Comparison of ENCODE assay signal across 18 mouse cellular contexts in the genomic region with DNA sequence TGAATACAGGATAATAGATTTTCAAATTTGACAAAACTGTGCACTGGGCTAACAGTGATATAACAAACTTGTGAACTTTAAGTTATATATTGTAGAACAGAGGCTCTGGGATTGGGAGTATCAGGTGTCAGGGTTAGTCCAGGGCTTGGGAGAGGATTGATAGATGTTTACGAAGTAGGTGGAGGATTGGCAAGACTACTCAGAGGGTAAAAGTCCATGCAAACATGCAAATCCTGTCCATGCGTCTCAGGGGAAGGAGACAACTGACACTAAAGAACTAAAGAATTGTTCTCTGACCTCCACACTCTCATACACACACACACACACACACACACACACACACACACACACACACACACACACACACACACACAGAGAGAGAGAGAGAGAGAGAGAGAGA. TPM values are rescaled to one million over a fixed set of nuclear protein-coding genes. Genes with fewer than 3 reads are reported as not detected.
A peak's percentile ranks its signal among the peaks of the same experiment; 100 is the strongest.
DNase-seq lines count a peak whose midpoint lies in the region; ATAC-seq and TF ChIP-seq lines count a peak whose summit lies in the region.
"Had no signal": no experiment of that assay in that cellular context is flagged by ENCODE, and none has a peak within 500 bp of the region (broad histone marks: within the 10 kb centered on the region; RNA-seq: fewer than 3 reads in every experiment).

No protein-coding gene starts in this region.

- no peak for TF ChIP-seq CTCF in liver, postnatal 0 days (IDR thresholded peaks at IDR 0.05; ENCODE audit: low read depth)

- 60% methylated on average over 2 of the region's 2 CpGs for WGBS in liver, postnatal 0 days (ENCODE audit: insufficient replicate concordance)
- WGBS in intestine, embryonic 16.5 days, result 39% methylated on average over 2 of the region's 2 CpGs
- 44% methylated on average over 2 of the region's 2 CpGs for WGBS in stomach, embryonic 14.5 days

- peaks cover 26% of the 10 kb centered on the region for H3K36me3 ChIP-seq in liver, postnatal 0 days (replicated peaks; ENCODE audit: insufficient read depth, low read length)
- no peaks in the 10 kb centered on the region for H3K36me3 ChIP-seq in intestine, embryonic 16.5 days (ENCODE audit: control insufficient read depth, insufficient read depth, low read length)
- H3K36me3 ChIP-seq in stomach, embryonic 14.5 days (ENCODE audit: control insufficient read depth, insufficient read depth, low read length), result peaks cover 10% of the 10 kb centered on the region; the same call in 1 of the 2 replicates

- no peak overlapping the region for H3K4me2 ChIP-seq in liver, postnatal 0 days (ENCODE audit: low read depth, low read length)
- H3K4me2 ChIP-seq in intestine, embryonic 16.5 days (ENCODE audit: low read depth, low read length), result no peak overlapping the region
- H3K4me2 ChIP-seq in stomach, embryonic 14.5 days (replicated peaks; ENCODE audit: low read depth, low read length), result no peak overlapping the region
- H3K4me2 ChIP-seq: embryonic facial prominence, embryonic 13.5 days; forebrain, embryonic 12.5 days; heart, embryonic 12.5 days had no signal

- no peaks in the 10 kb centered on the region for H3K9me3 ChIP-seq in liver, postnatal 0 days (ENCODE audit: low read length)
- H3K9me3 ChIP-seq in intestine, embryonic 16.5 days (ENCODE audit: control insufficient read depth, low read length), result no peaks in the 10 kb centered on the region
- no peaks in the 10 kb centered on the region for H3K9me3 ChIP-seq in stomach, embryonic 14.5 days (ENCODE audit: control insufficient read depth, low read depth, low read length)
- H3K9me3 ChIP-seq: embryonic facial prominence, embryonic 13.5 days; forebrain, embryonic 12.5 days; heart, embryonic 12.5 days; hindbrain, embryonic 10.5 days had no signal

- ATAC-seq in liver, postnatal 0 days, result peak; percentile 51
- peak; percentile 94 for ATAC-seq in intestine, embryonic 16.5 days
- peak; percentile 61; the same call in 1 of the 2 replicates for ATAC-seq in stomach, embryonic 14.5 days (ENCODE audit: insufficient number of reproducible peaks, insufficient read depth, low FRiP score, low read depth)
- ATAC-seq: forebrain, embryonic 16.5 days had no signal

- H3K9ac ChIP-seq in liver, postnatal 0 days (replicated peaks), result no peak overlapping the region
- no peak overlapping the region for H3K9ac ChIP-seq in intestine, embryonic 16.5 days (ENCODE audit: low read depth, low read length)
- H3K9ac ChIP-seq in stomach, embryonic 14.5 days (replicated peaks; ENCODE audit: low read depth, low read length), result no peak overlapping the region
- H3K9ac ChIP-seq: embryonic facial prominence, embryonic 13.5 days; forebrain, embryonic 12.5 days; heart, embryonic 12.5 days had no signal

- no peak overlapping the region for H3K27ac ChIP-seq in liver, postnatal 0 days (ENCODE audit: low read depth)
- no peak overlapping the region for H3K27ac ChIP-seq in intestine, embryonic 16.5 days (ENCODE audit: low read length)
- H3K27ac ChIP-seq in stomach, embryonic 14.5 days (ENCODE audit: low read length), result no peak overlapping the region
- H3K27ac ChIP-seq: embryonic facial prominence, embryonic 13.5 days; forebrain, embryonic 12.5 days; hindbrain, embryonic 10.5 days had no signal

- TF ChIP-seq EP300 in liver, postnatal 0 days (IDR thresholded peaks at IDR 0.05; ENCODE audit: low read depth), result no peak

- H3K4me3 ChIP-seq in liver, postnatal 0 days (ENCODE audit: low read depth, low read length), result no peak overlapping the region
- H3K4me3 ChIP-seq in intestine, embryonic 16.5 days (ENCODE audit: low read length), result no peak overlapping the region
- H3K4me3 ChIP-seq in stomach, embryonic 14.5 days (ENCODE audit: low read depth, low read length), result no peak overlapping the region
- H3K4me3 ChIP-seq: embryonic facial prominence, embryonic 13.5 days; forebrain, embryonic 12.5 days; heart, embryonic 12.5 days; hindbrain, embryonic 10.5 days had no signal

- no peak for DNase-seq in liver, postnatal 0 days
- DNase-seq in liver, result no peak
- peak; percentile 71 for DNase-seq in yolk sac, embryonic 10.5 days (ENCODE audit: low spot score)
- DNase-seq in T-cell, adult 2 months (ENCODE audit: low spot score), result no peak
- no peak for DNase-seq in natural killer cell, adult 2 months (ENCODE audit: low spot score in 2 of 2)
- no peak for DNase-seq in thymus, postnatal 4 days
- DNase-seq: adrenal gland, postnatal 10 days; cerebellum, adult 11 months; cerebellum, adult 9-11 months; cerebellum, postnatal 36 days; gastrocnemius, postnatal 14 days had no signal

- H3K27me3 ChIP-seq in liver, postnatal 0 days (ENCODE audit: insufficient read depth, low read length), result no peaks in the 10 kb centered on the region
- no peaks in the 10 kb centered on the region for H3K27me3 ChIP-seq in intestine, embryonic 16.5 days (replicated peaks; ENCODE audit: control insufficient read depth, insufficient read depth, low read length)
- H3K27me3 ChIP-seq in stomach, embryonic 14.5 days (ENCODE audit: control insufficient read depth, insufficient read depth, low read length), result no peaks in the 10 kb centered on the region
- H3K27me3 ChIP-seq: embryonic facial prominence, embryonic 13.5 days; forebrain, embryonic 12.5 days; heart, embryonic 12.5 days had no signal

- H3K4me1 ChIP-seq in liver, postnatal 0 days (ENCODE audit: insufficient read depth), result no peaks in the 10 kb centered on the region
- no peaks in the 10 kb centered on the region for H3K4me1 ChIP-seq in intestine, embryonic 16.5 days (ENCODE audit: control insufficient read depth, insufficient read depth, low read length)
- no peaks in the 10 kb centered on the region for H3K4me1 ChIP-seq in stomach, embryonic 14.5 days (ENCODE audit: control insufficient read depth, insufficient read depth, low read length)
- H3K4me1 ChIP-seq: embryonic facial prominence, embryonic 13.5 days; forebrain, embryonic 12.5 days; heart, embryonic 12.5 days; hindbrain, embryonic 10.5 days had no signal

RNA-seq across cellular contexts. Expression of a gene that starts 18.2 kb away (rescaled TPM):
- polyA plus RNA-seq in liver, postnatal 0 days (2015; fragmentation: Nextera tagmentation; extraction: Ambion mirVana), result 32.8 and 33.2 TPM in 2 replicates
- polyA plus RNA-seq in intestine, embryonic 16.5 days (2015; fragmentation: Nextera tagmentation; extraction: Ambion mirVana), result 10.1 and 10.4 TPM in 2 replicates
- polyA plus RNA-seq in stomach, embryonic 14.5 days (2014; fragmentation: Nextera tagmentation; extraction: Ambion mirVana), result 37.7 and 38.2 TPM in 2 replicates
